Mouse (Mus musculus): ENCODE data around the gene Gm20388.

DNA sequence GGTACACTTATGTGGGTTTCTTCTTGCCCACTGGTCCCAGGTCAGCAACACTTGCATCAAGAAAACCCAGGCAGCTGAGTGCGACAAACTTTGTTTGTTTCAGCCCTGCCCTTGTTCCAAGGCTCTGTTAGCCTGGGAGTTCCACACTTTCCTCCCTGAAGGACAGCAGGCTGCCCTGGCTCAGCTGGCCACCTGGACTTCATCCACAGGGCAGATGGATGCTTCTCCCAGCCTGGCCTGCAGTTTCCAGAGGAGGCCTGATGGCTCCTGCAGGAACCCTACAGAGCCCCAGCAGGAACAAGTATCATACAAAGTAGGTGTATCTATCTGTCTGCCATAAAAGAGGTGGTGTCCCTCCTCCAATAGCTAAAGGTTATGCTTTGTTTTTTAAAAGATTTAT is 2530.7 kb downstream of the Gm20388 start:
- TF ChIP-seq CTCF (IDR thresholded peaks at IDR 0.05; ENCODE audit: low read depth, low read length) (no peak), POLR2AphosphoS5 (IDR thresholded peaks at IDR 0.05; ENCODE audit: insufficient replicate concordance, low read depth, low read length) (no peak), TAL1 (conservative IDR thresholded peaks at IDR 0.05; ENCODE audit: low read depth, low read length) (no peak), GATA1 (IDR thresholded peaks at IDR 0.05; ENCODE audit: borderline replicate concordance, low read length) (no peak), GATA2 (IDR thresholded peaks at IDR 0.05; ENCODE audit: borderline replicate concordance, low read depth, low read length) (no peak)

Data from G1E (cell line).